Mouse (Mus musculus): ENCODE results near the gene Gm38655. TPM values are rescaled to one million over a fixed set of nuclear protein-coding genes. Genes with fewer than 3 reads are reported as not detected.

Gm38655 gene
- polyA plus RNA-seq, 1 experiment from 2014 or later: not detected

GRCm38 (mm10) chr17:25210006-25210405 is 34.7 kb upstream of the Gm38655 start:
- no peaks in the 10 kb centered on the region for H3K9me3 ChIP-seq
- peaks cover 98% of the 10 kb centered on the region for H3K36me3 ChIP-seq (replicated peaks)
- H3K27me3 ChIP-seq (replicated peaks; ENCODE audit: low read depth, poor library complexity, severe bottlenecking): no peaks in the 10 kb centered on the region
- no peak overlapping the region for H3K27ac ChIP-seq (replicated peaks)
- WGBS: 93% methylated on average over 4 of the region's 4 CpGs
- no peaks in the 10 kb centered on the region for H3K4me1 ChIP-seq
- no peak overlapping the region for H3K4me3 ChIP-seq
- no peak for DNase-seq (ENCODE audit: low spot score)

- no peak overlapping the region for H3K27ac ChIP-seq (replicated peaks)
- H3K9me3 ChIP-seq: no peaks in the 10 kb centered on the region
- no peak for DNase-seq (ENCODE audit: low spot score)
- H3K36me3 ChIP-seq (replicated peaks): peaks cover 86% of the 10 kb centered on the region
- no peaks in the 10 kb centered on the region for H3K27me3 ChIP-seq (replicated peaks; ENCODE audit: low read depth, poor library complexity, severe bottlenecking)
- no peaks in the 10 kb centered on the region for H3K4me1 ChIP-seq
- WGBS: 92% methylated on average over 4 of the region's 4 CpGs
- H3K4me3 ChIP-seq: no peak overlapping the region
Observed at GRCm38 (mm10) chr17:25202401-25202800, 27.1 kb upstream of the Gm38655 start.

GRCm38 (mm10) chr17:25189091-25189490 is 13.8 kb upstream of the Gm38655 start:
- Histone ChIP-seq H3K9me3 (no peaks in the 10 kb centered on the region), H3K27ac (replicated peaks) (peak overlapping the region; percentile 94), H3K36me3 (replicated peaks) (peaks cover 46% of the 10 kb centered on the region), H3K4me1 (peaks cover 42% of the 10 kb centered on the region), H3K27me3 (replicated peaks; ENCODE audit: low read depth, poor library complexity, severe bottlenecking) (no peaks in the 10 kb centered on the region), H3K4me3 (peak overlapping the region; percentile 97)
- 4% methylated on average over 16 of the region's 16 CpGs for WGBS
- no peak for DNase-seq (ENCODE audit: low spot score)

- no peaks in the 10 kb centered on the region for H3K9me3 ChIP-seq
- WGBS: under 1% methylated on average over 104 of the region's 104 CpGs
Observed at GRCm38 (mm10) chr17:25188150-25189031, 13.1 kb upstream of the Gm38655 start, which contains the start of gene Unkl. Gene Unkl (plus strand): TSS chr17:25188397.

GRCm38 (mm10) chr17:25187784-25188149 is 12.5 kb upstream of the Gm38655 start:
- Histone ChIP-seq H3K27ac (replicated peaks) (peak overlapping the region; percentile 94), H3K4me3 (peak overlapping the region; percentile 97), H3K9me3 (no peaks in the 10 kb centered on the region), H3K4me1 (peaks cover 51% of the 10 kb centered on the region), H3K36me3 (replicated peaks) (peaks cover 32% of the 10 kb centered on the region), H3K27me3 (replicated peaks; ENCODE audit: low read depth, poor library complexity, severe bottlenecking) (no peaks in the 10 kb centered on the region)
- WGBS: 9% methylated on average over 11 of the region's 11 CpGs
- DNase-seq (ENCODE audit: low spot score): peak; percentile 15

More at GRCm38 (mm10) chr17:25188150-25189031, 13.1 kb upstream of the Gm38655 start, which contains the start of gene Unkl:
- H3K27me3 ChIP-seq (replicated peaks; ENCODE audit: low read depth, poor library complexity, severe bottlenecking): no peaks in the 10 kb centered on the region
- DNase-seq (ENCODE audit: low spot score): peak; percentile 87
- peaks cover 47% of the 10 kb centered on the region for H3K4me1 ChIP-seq
- H3K36me3 ChIP-seq (replicated peaks): peaks cover 39% of the 10 kb centered on the region
- H3K4me3 ChIP-seq: peak within 1 kb of the TSS; percentile 97
- peak within 1 kb of the TSS; percentile 94 for H3K27ac ChIP-seq (replicated peaks)

- Histone ChIP-seq H3K27me3 (replicated peaks; ENCODE audit: low read depth, poor library complexity, severe bottlenecking) (peaks cover 10% of the 10 kb centered on the region), H3K9me3 (no peaks in the 10 kb centered on the region), H3K4me3 (peak overlapping the region; percentile 97), H3K36me3 (replicated peaks) (peaks cover 10% of the 10 kb centered on the region), H3K27ac (replicated peaks) (peak overlapping the region; percentile 90), H3K4me1 (peaks cover 53% of the 10 kb centered on the region)
- DNase-seq (ENCODE audit: low spot score): no peak
- 8% methylated on average over 17 of the region's 17 CpGs for WGBS
Observed at GRCm38 (mm10) chr17:25184961-25185360, 9.7 kb upstream of the Gm38655 start.

GRCm38 (mm10) chr17:25184129-25184691 is 8.9 kb upstream of the Gm38655 start, which contains the start of gene BC003965:
Gene BC003965 (plus strand): TSS chr17:25184554.
- peak within 1 kb of the TSS; percentile 90 for H3K27ac ChIP-seq (replicated peaks)
- DNase-seq (ENCODE audit: low spot score): peak; percentile 97
- WGBS: under 1% methylated on average over 50 of the region's 50 CpGs
- H3K27me3 ChIP-seq (replicated peaks; ENCODE audit: low read depth, poor library complexity, severe bottlenecking): peaks cover 10% of the 10 kb centered on the region
- H3K4me3 ChIP-seq: peak within 1 kb of the TSS; percentile 97
- peaks cover 45% of the 10 kb centered on the region for H3K4me1 ChIP-seq
- H3K9me3 ChIP-seq: no peaks in the 10 kb centered on the region
- peaks cover 10% of the 10 kb centered on the region for H3K36me3 ChIP-seq (replicated peaks)

- no peak for DNase-seq (ENCODE audit: low spot score)
- Histone ChIP-seq H3K4me1 (peaks cover 40% of the 10 kb centered on the region), H3K27me3 (replicated peaks; ENCODE audit: low read depth, poor library complexity, severe bottlenecking) (peaks cover 10% of the 10 kb centered on the region), H3K36me3 (replicated peaks) (peaks cover 10% of the 10 kb centered on the region), H3K4me3 (peak overlapping the region; percentile 97), H3K9me3 (no peaks in the 10 kb centered on the region), H3K27ac (replicated peaks) (peak overlapping the region; percentile 90; the same call in 1 of the 2 replicates)
Observed at GRCm38 (mm10) chr17:25183232-25183631, 8.0 kb upstream of the Gm38655 start.

GRCm38 (mm10) chr17:25172558-25172957 is 2.7 kb downstream of the Gm38655 start:
- H3K4me3 ChIP-seq: no peak overlapping the region
- DNase-seq (ENCODE audit: low spot score): no peak
- H3K27ac ChIP-seq (replicated peaks): no peak overlapping the region
- WGBS: 88% methylated on average over 3 of the region's 3 CpGs
- no peaks in the 10 kb centered on the region for H3K9me3 ChIP-seq
- no peaks in the 10 kb centered on the region for H3K36me3 ChIP-seq (replicated peaks)
- H3K4me1 ChIP-seq: peaks cover 10% of the 10 kb centered on the region; the same call in 1 of the 2 replicates
- 0 out of 2 replicates have a peak, but pooled peaks cover under 1% of the 10 kb centered on the region for H3K27me3 ChIP-seq (replicated peaks; ENCODE audit: low read depth, poor library complexity, severe bottlenecking)

- H3K27ac ChIP-seq (replicated peaks): no peak overlapping the region
- no peak for DNase-seq (ENCODE audit: low spot score)
- no peak overlapping the region for H3K4me3 ChIP-seq
- H3K4me1 ChIP-seq: no peaks in the 10 kb centered on the region
- no peaks in the 10 kb centered on the region for H3K27me3 ChIP-seq (replicated peaks; ENCODE audit: low read depth, poor library complexity, severe bottlenecking)
- no peaks in the 10 kb centered on the region for H3K9me3 ChIP-seq
- no peaks in the 10 kb centered on the region for H3K36me3 ChIP-seq (replicated peaks)
- 89% methylated on average over 2 of the region's 2 CpGs for WGBS
Observed at GRCm38 (mm10) chr17:25169706-25170105, 5.6 kb downstream of the Gm38655 start.

- WGBS: 74% methylated on average over 6 of the region's 6 CpGs
- Histone ChIP-seq H3K4me1 (no peaks in the 10 kb centered on the region), H3K36me3 (replicated peaks) (peaks cover 12% of the 10 kb centered on the region), H3K9me3 (no peaks in the 10 kb centered on the region), H3K27ac (replicated peaks) (no peak overlapping the region), H3K4me3 (no peak overlapping the region), H3K27me3 (replicated peaks; ENCODE audit: low read depth, poor library complexity, severe bottlenecking) (no peaks in the 10 kb centered on the region)
- DNase-seq (ENCODE audit: low spot score): no peak
Observed at GRCm38 (mm10) chr17:25165970-25166671, 9.2 kb downstream of the Gm38655 start.

- Histone ChIP-seq H3K27ac (replicated peaks) (no peak overlapping the region), H3K4me3 (no peak overlapping the region), H3K4me1 (no peaks in the 10 kb centered on the region), H3K36me3 (replicated peaks) (peaks cover 25% of the 10 kb centered on the region), H3K9me3 (no peaks in the 10 kb centered on the region), H3K27me3 (replicated peaks; ENCODE audit: low read depth, poor library complexity, severe bottlenecking) (no peaks in the 10 kb centered on the region)
- DNase-seq (ENCODE audit: low spot score): no peak
- 86% methylated on average over 3 of the region's 3 CpGs for WGBS
Observed at GRCm38 (mm10) chr17:25164770-25165169, 10.5 kb downstream of the Gm38655 start.
